Mouse (Mus musculus): ENCODE measurements around the gene Prss22.
A peak's percentile ranks its signal among the peaks of the same experiment; 100 is the strongest.

Gene Prss22

DNA sequence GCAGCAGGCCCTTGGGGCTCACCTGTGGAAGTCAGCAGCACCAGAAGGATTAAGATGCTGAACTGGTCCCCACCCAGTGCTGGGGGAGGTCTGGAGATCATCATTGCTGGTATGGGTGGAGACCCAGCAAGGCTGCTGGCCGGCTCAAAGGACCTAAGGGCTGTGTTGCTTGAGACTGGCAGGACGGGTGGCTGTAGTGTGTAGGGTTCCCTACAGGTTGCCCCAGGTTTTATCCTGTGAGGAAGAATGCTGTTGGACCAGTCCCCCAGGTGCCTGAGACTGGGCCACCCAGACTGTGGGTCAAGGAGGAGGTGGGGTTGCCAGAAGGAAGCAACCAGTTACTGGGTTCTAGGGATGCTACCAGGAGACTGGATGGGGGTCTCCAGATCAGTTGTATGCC is at the start of gene Prss22:
Gene Prss22 (minus strand): TSS at position 200 of the 400 bp plus-strand sequence.
- DNase-seq: no peak

DNA sequence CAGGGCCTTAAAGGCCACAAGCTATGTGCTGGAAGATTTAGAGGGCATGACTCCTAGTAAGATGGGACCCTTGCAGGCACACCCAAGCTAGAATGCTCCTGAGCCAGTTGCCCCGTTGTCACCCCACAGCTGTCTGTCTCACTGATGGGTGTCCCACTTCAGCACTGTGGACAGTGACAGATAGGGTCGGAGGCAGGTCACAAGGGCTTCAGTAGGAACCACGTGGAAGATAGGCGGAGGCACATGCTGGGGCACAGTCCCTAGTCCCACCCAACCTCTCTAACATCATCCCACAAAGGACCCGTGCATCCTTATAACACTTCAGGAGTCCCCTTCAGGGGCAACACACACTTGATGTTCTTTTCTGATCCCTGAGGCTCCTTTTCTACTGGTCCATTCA is 48.1 kb upstream of the Prss22 start:
- no peak for DNase-seq

DNA sequence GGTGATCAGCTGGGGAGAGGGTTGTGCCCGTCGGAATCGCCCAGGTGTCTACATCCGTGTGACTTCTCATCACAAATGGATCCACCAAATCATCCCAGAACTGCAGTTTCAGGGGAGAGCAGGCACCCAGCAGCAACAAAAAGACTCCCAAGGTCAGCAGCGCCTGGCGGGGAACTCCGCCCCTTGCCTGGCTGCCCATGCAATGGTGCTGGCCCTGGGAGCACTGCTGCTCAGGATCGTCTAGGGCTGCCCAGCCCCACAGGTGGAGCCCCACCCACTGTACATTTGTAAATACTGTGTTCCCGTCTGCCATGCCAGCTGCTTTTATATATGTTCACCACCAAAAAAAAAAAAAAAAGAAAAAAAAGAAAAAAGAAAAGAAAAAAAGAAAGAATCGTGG is 47.7 kb upstream of the Prss22 start:
- DNase-seq: no peak

DNA sequence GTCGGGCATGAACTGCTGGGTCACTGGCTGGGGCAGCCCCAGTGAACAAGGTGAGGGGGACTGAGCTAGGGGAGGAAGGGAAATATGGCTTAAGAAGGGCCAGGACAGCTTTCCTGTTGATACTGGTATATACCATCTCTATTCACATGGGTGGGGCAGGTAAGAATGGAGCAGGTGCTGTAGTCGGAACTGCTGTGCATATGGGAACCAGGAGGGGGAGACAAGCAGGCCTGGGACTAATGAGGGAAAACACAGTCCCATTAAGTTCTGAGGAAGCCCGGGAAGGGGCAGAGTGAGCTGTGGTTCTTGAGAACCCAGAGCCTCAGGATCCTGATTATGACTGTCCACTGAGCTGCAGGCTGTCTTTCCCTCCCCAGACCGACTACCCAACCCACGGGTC is 46.6 kb upstream of the Prss22 start:
- DNase-seq: no peak

DNA sequence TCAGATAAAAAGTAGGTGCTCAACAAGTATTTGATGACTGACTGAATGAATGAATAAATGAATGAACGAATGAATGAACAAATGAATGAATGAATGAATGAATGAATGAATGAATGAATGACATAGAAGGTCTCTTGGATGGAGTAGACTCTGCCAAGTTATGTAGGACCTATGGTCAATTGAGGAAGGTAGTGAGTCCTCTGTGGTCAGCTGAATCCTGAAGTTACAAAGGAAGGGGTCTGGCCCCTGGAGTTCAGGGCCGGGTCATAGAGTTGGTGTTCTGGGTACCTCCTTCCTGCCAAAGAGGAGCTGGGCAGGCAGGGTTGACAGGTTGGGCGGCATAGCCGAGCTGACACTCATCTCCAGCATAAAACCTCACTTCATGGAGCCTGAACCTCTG is 39.9 kb upstream of the Prss22 start, which contains the start of gene Prss27:
Gene Prss27 (plus strand): TSS at position 301 of the 400 bp plus-strand sequence.
- DNase-seq: no peak

DNA sequence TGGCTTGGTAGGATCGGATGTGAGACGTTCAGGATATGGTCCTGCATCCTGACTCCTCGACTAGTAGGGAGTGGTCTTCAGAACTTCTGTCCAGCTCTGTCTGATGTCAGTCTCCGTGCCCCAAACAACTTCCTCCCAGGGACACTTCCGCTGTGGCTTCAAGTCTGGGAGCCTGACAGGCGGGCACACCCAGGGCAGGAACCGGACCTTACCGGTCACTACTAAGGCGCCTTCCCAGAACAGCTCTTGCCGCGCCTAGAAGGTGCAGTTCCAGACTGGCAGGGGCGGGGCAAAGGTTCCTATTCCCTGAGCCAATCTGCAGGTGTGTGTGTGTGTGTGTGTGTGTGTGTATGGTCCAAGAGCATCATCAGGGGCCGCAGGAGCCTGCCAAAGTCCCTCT is 39.5 kb upstream of the Prss22 start:
- DNase-seq: no peak

DNA sequence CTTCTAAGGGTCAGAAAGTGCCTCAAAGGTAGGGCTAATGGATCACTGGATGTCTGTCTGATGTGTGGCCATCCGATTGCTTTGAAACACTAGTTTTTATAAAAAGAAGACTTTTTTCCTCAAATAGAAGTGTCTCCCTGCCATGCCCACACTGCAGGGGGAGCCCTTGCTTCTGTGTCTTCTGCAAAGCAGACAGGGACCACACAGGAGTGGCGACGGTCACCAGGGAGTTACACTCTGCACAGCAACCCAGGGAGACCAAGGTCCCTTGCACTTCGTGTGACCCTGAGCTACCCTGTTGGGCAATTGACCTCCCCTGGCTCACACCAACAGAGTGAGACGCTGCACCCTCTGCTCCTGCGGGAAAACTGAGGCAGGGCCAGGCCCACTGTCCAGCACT is 39.1 kb upstream of the Prss22 start:
- no peak for DNase-seq

DNA sequence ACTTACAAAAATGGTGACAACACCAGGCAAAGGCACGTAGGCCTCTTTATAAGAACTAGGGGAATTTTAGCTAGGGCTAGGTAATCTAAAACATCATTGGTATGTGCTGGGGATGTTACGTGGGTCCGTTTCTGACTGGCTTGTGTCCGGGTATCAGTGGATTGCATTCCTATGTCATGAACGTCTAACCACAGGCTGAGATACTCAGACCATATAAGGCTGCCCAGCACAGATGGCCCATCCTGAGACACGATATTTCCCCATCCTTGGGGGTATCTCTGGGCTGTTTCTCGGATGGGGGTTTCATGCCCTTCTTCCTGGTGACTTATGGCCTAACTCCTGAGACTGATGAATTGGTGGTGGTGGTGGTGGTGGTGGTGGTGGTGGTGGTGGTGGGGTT is 37.2 kb upstream of the Prss22 start:
- DNase-seq: no peak

DNA sequence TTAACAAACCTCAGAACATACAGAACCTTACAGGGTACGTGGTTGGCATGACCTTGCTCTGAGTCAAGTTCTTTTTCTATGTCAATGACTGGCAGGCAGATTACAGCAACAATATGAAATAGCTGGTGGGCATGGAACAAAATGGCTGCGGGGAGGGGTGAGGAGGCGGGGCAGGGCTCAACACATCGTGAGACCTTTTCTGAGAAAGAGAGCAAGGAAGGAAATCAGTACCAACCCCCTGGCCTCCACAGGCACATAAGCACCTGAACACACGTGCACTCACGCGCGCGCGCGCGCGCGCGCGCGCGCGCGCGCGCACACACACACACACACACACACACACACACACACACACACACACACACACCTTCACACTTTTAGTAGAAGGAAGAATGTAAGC is 32.7 kb upstream of the Prss22 start:
- DNase-seq: no peak

DNA sequence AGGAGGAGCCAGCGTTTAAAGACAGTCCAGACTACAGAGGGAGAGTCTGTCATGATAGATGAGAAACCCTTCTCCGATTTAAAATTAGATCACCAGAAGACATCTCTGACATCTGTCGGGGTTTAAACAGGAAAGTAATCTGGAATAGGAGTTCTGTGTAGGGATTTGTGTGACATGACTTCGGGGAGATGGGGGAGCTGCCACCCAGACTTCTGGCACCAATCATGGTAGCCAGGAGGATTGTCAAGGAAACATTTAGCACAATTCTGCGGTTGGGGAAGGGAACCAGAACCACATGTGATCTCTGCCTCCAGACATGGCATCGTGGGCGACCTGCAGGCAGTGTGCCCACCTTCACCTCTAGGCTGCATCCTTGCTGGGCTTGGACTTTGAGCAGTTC is 31.6 kb upstream of the Prss22 start:
- DNase-seq: no peak

DNA sequence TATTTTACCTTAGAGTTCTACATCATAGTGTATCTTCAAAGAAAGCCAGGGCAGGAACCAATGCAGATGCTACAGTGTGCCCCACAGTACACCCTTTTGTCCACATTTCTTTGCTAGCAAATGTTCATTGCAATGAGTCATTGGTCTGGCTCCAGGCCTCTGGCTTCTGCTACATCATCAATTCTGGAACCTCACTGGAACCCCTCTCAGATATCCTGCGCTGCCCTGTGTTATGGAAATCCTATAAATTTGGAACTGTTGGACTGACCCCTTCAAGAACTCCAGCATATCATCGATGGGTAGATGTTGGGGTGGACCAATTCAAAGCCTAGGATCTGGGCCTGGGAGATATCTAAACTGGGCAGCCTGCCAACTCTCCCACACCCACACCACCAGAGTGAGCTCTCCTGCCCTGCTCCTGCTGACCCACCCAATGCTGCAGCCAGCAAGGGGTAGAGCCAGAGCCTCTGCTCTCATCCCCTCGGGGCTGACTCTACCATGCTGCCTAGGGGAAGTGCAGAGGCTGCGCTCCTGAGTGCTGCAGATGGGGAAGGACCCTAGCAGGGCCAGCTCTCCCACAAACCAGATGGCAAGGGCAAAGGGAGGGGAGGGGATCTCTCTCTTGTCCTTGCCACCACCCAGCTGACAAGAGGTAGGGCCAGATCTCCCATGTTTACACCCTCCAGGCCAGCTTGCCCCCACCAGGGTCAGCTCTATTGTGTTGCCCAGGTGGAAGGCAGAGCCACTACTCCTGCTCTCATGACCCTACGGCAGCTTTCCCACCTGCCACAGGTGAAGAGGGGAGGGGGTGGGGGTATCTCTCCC is 23.7 kb upstream of the Prss22 start:
- DNase-seq: peak; percentile 91

DNA sequence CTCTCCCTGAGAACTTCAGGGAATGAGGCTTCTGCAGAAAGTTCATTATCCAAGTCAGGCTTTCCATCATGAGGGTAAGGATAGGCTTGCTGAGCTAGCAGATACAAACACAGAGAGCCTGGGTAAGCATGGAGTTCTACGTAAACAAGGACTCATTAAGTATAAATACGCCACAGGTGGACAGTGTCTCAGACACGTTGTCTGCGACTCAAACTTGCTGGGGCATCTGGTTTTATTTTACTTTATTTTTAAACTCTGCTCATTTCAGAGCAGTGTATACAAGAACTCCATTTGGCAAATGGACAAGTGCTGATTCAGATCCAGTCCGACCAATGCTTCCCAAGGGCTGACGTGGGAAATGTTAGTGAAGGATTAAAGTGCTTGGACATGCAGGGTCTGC is 22.8 kb upstream of the Prss22 start:
- DNase-seq: no peak

DNA sequence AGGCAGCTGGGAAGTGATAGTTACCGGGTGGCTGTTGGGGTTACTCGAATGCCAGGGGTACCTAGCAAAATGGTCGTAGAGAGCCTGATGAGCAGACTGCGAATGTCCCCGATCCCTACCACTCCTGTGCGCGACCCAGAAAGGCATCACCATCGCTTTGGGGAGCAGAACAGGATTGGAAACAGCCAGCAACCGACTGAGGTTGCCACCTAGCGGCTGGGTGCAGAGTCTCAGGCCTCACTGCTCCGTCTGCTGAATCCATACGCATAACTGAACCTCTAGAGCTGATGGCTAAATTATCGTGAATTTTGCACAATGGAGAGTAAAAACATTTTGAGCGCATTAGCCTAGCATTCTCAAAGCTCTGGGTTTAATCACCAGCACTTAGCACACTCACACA is 17.8 kb upstream of the Prss22 start:
- no peak for DNase-seq

DNA sequence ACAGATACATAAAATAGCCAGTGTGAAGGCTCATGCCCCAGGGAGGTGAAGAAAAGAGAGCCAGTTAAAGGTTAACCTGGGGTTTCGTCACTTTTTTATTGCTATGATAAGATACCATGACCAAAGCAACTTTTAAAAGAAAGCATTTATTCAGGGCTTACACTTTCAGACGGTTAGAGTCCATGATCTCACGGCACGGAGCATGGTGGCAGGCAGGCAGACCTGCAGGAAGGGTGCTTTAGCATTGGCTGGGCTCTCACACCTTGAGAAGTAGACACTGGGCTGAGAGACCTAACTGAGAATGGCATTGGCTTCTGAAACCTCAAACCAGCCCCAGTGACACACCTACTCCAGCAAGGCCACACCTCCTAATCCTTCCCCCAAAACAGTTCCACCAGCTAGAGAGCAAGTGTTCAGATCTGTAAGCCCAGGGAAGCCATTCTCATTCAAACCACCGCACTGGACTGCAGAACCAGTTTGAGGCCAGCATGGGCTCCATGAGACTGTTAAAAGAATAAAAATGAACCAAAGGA is 16.6 kb upstream of the Prss22 start:
- DNase-seq: no peak

DNA sequence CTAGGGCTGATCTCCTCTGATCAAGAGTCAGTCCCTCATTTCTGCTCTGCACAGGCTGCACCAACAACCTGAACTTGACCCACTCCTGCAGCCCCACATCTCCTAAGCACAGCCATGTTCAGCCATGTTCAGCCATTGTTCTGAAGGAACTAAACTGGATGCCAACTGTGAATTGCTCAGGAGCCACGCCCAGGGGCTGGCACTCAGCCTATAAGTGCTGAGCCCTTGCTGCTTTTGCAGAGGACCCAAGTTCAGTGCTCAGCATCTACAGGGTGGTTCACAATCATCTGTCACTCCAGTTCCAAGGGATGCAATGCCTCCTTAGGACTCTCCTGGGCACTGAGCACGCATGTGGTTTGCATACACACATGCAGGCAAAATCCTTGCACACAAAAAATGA is 15.0 kb upstream of the Prss22 start:
- DNase-seq: no peak

DNA sequence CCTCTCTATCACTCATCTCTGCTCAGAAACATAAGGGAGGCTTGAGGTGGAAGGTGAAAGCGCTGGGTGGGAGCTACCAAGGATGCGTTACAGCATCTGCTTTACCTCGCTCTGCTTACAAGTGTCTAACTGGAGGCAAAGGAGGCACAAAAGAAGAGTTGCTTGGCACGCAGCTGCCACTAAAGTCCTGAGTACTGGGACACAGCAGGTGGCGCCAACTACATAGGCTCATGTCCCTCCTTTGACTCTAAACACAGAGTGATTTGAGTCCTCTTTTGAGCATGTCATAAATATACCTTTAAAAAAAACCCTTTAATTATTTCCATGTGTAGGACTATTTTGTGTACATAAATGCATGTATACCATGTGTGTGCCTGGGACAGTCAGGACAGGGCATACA is 11.7 kb upstream of the Prss22 start:
- no peak for DNase-seq

DNA sequence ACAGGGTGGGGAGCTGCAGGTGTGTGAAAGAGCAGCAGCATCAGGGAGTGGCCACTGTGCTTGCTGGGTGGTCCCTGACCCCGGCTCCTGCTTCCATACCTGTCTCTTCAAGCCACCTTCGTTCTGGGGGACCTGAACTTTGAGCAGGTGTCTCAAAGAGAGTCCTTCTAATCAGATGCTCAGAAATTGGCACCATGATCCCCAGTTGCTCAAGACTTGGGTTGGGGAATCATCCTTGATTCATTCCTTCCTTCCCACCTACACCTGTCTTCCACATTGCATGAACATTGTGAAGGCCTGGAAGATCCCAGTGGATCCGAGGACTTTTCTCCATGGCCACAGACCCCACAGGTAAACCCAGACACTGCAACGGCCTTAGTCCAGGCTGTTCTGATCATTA is 10.2 kb upstream of the Prss22 start:
- no peak for DNase-seq

DNA sequence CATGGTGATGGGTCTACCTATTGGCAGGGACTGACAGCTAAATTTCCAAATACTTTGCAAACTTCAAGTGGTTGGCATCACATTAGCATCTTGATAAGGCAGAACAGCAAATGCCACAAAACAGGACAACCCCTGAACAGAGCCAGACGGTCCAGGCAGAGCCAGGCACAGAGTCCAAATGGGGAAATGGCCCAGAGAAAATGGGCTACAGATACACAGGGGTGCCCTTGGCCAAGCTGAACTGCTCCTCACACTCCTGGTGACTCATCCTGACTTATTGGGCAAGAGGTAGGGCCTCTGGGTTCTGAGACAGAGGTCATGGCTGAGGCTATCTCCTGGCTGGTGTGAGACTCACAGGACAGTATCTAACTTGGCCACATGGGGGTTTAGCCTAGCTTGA is 9.5 kb upstream of the Prss22 start:
- no peak for DNase-seq

DNA sequence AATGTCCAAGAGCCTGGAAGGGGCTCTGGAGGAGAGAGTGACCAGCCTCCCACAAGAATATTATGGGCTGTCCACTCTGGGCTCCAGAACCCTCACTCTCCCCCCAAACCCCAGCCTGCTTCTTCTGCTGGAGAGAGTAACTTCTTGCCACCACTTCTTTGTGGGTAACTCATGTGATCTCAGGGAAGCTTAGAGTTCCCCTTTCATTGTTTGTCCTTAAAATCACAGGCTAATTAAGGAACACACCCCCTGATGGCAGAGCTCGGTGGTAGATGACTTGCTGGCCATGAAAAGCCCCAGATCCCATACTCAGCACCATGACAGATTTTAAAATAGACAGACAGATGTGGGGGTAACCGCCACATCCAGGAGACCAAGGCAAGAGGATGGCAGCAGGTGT is 9.0 kb upstream of the Prss22 start:
- DNase-seq: no peak

DNA sequence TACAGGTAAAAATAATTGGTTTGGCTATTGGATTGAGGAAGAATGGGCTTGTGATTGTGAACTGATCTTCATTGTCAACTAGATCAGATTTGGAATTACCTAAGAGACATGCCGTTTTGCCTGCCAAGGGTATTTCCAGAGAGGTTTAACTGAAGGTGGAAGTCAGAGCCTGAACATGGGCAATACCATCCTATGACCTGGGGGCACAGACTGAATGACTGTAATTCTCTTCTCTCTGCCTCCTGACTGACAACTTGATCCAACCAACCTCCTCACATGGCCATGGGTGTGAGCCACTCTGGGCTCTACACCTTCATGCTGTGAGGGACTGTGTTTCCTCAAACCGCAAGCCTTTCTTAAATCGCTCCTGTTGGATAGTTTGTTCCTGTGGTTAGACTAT is 7.1 kb upstream of the Prss22 start:
- no peak for DNase-seq

DNA sequence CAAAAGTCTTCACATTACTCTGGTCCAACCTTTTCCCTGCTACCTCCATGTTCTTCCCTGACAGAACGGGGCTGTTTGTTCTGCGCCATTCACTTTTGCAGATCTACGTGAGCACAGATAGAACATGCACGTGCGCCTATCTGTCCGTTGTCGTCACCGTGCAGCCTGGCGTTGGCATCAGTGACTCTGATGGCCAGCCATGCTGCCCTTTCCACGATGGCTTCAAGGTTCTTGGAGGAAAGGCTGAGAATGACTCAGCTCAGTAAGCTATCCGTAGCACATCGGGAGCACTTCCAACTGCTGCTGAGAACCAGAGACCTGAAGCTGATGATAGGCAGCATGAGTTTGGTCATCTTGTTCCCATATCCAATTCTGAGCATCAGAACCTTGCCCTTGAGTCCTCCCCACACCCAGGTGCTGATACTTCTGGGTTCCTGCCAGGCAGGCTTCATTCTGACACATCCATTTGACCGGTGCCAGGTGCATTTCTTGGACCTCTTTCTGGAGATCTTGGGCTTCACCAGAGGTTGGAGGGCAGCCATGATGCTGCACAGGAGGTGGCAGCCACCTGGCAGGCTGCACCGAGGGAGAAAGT is 6.3 kb upstream of the Prss22 start:
- DNase-seq: no peak

DNA sequence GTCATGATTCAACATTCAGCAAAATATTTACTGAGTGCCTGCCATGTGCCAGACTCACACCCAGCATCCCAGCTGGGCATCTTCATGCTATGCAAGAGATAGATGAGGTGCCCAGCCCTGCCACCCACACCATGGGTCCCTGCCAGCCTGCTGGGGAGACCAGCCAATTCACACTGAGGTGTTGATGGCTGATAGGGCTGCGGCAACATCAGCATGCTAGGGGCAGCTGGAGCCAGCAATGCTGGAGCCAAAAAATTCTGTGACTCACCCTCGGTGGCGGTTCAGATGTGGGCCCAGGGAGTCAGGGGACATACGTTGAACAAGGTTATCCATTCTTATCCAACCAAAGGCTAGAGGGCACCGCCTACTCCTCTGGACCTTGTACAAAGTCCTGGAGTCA is 2.5 kb upstream of the Prss22 start:
- DNase-seq: peak; percentile 98

DNA sequence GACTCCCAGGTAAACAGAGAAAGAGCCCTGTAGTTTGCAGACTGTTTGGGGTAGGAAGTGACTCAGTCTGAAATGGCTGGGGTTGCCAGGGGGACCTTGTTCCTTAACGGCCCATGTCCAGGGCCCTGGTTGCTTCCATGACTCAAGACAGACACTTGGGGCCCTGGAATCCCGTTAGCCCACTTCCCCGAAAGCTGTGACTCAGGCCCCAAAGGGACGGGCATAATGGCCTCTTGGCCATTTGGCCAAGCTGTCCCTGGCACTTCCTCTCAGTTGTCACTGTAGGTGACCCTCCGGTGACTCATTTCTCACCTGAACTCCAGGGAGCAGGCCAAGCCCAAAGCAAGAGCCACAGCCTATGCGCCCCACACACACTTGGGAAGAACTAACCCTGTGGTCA is 483 bp upstream of the Prss22 start:
- no peak for DNase-seq

DNA sequence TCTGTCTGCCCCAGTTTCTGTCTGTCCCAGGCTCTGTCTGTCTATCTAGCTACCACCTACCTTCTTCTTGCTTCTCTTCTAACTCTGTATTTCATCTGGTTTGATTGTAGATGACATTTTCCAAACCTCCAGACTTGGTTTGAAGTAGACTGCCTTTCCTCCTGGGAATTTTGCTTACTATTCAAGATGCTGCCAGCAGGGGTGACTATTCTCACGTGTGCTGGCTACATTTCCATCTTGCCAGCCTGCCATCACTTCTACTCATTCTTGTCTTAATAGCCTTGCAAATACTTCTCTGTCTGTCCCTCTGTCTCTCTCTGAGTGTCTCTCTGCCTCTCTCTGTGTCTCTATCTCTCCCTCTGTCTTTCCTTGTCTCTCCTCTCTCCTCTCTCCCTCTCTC is 2.5 kb downstream of the Prss22 start:
- DNase-seq: no peak

DNA sequence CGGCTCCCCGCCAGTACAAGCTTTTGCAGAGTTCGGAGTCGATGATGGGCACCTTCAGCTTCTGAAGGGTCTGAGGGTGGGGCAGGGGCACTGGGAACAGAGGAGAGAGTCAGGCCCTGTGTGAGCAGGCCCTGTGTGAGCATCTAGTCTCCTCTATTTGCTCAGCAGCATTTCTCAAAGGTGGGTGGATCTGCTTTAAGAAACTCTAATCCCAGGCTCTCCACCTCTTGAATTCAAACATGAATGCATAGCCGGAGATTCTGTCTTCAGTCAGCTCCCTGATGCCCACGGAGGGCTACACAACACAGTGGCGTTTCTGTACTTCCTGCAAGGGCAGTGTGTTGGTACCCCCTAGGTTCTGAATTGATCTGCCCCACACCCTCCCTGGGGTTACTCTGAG is 3.2 kb downstream of the Prss22 start:
- no peak for DNase-seq
